Mouse (Mus musculus) lung, postnatal 0 days (tissue): ENCODE data around the gene Rapgef6. TPM values are rescaled to one million over a fixed set of nuclear protein-coding genes. Genes with fewer than 3 reads are reported as not detected.

Experiments used
- ATAC-seq: fragments of 200-750 bp; cut with Nextera tagmentation; 2 replicates; pipeline ENCODE4 v1.8.0; 2017; ENCODE audit warnings: moderate library complexity
- DNase-seq: peaks from one replicate; pipeline ENCODE4 v3.0.0-alpha.2; 2016; ENCODE audit warnings: low spot score
- H3K27ac ChIP-seq: fragments of 300-500 bp; sonication (generic); 2 replicates; pipeline ENCODE4 v1.5.1; 2014; ENCODE audit warnings: antibody characterized with exemption, mild to moderate bottlenecking, low read length, mixed read lengths
- H3K27me3 ChIP-seq: fragments of 300-500 bp; sonication (generic); replicated peaks from 2 replicates; pipeline ENCODE4 v1.6.1; 2014; ENCODE audit warnings: low read length, mixed read lengths; ENCODE audit not compliant: insufficient read depth
- H3K36me3 ChIP-seq: fragments of 300-500 bp; sonication (generic); 2 replicates; pipeline ENCODE4 v1.6.1; 2014; ENCODE audit warnings: low read length, mixed read lengths; ENCODE audit not compliant: insufficient read depth
- H3K4me1 ChIP-seq: fragments of 300-500 bp; sonication (generic); 2 replicates; pipeline ENCODE4 v1.6.1; 2014; ENCODE audit warnings: antibody characterized with exemption, low read depth, low read length, mixed read lengths; ENCODE audit not compliant: insufficient read depth
- H3K4me2 ChIP-seq: fragments of 300-500 bp; sonication (generic); replicated peaks from 2 replicates; pipeline ENCODE4 v1.6.1; 2014; ENCODE audit warnings: low read depth, mild to moderate bottlenecking, low read length, moderate library complexity, mixed read lengths
- H3K4me3 ChIP-seq: fragments of 300-500 bp; sonication (generic); 2 replicates; pipeline ENCODE4 v1.5.1; 2014; ENCODE audit warnings: low read depth, low read length
- H3K9ac ChIP-seq: fragments of 300-500 bp; sonication (generic); replicated peaks from 2 replicates; pipeline ENCODE4 v1.6.1; 2014; ENCODE audit warnings: low read depth, mild to moderate bottlenecking
- H3K9me3 ChIP-seq: fragments of 300-500 bp; sonication (generic); 2 replicates; pipeline ENCODE4 v1.6.1; 2016; ENCODE audit warnings: low read length, mixed read lengths
- CTCF ChIP-seq: IDR thresholded peaks from 2 replicates; pipeline ENCODE4 v1.5.1; 2016; ENCODE audit warnings: antibody characterized with exemption, mild to moderate bottlenecking
- EP300 ChIP-seq: IDR thresholded peaks from 2 replicates; pipeline ENCODE4 v1.6.1; 2016; ENCODE audit warnings: antibody characterized with exemption, mild to moderate bottlenecking, control low read depth
- WGBS: fragments of 180-500 bp; shearing (Covaris S2); extraction: QIAGEN DNeasy Blood & Tissue Kit; methylation state at CpG from one replicate; pipeline ENCODE4 v1.1.7; 2014; 5-methylcytosine and 5-hydroxymethylcytosine counted together
- polyA plus RNA-seq: library from polyadenylated mRNA; unstranded; fragments of >200 nt; fragmentation: Nextera tagmentation; extraction: Ambion mirVana; gene quantifications from 2 replicates; pipeline ENCODE4 v1.2.1, GENCODE M21; 2015

The Rapgef6 gene
- polyA plus RNA-seq = 28.3 and 30.1 TPM in 2 replicates

- H3K27me3 ChIP-seq = no peaks in the 10 kb centered on the region
- no peaks in the 10 kb centered on the region for H3K36me3 ChIP-seq
- peaks cover 3% of the 10 kb centered on the region; the same call in 1 of the 2 replicates for H3K4me1 ChIP-seq
- H3K4me3 ChIP-seq = peak within 1 kb of the TSS; percentile 58
- no peak for TF ChIP-seq CTCF
- peak; percentile 62 for TF ChIP-seq EP300
- peak within 1 kb of the TSS; percentile 77 for H3K4me2 ChIP-seq
- H3K9ac ChIP-seq = peak within 1 kb of the TSS; percentile 83
- H3K9me3 ChIP-seq = no peaks in the 10 kb centered on the region
- WGBS = under 1% methylated on average over 73 of the region's 73 CpGs
- peak within 1 kb of the TSS; percentile 99 for H3K27ac ChIP-seq
- ATAC-seq (peak; percentile 97), DNase-seq (peak; percentile 99)
Measured at GRCm38 (mm10) chr11:54522529-54523430, at the start of gene Rapgef6. Gene Rapgef6, plus strand, starts transcription at chr11:54522847.

GRCm38 (mm10) chr11:54478414-54478813 lies 44.2 kb upstream of the Rapgef6 start:
- no peak overlapping the region for H3K27ac ChIP-seq
- H3K4me2 ChIP-seq = no peak overlapping the region
- DNase-seq (peak; percentile 24), ATAC-seq (no peak)
- 0 out of 2 replicates have a peak, but pooled peaks cover 4% of the 10 kb centered on the region for H3K36me3 ChIP-seq
- no peaks in the 10 kb centered on the region for H3K9me3 ChIP-seq
- no peaks in the 10 kb centered on the region for H3K4me1 ChIP-seq
- no peak overlapping the region for H3K9ac ChIP-seq
- H3K4me3 ChIP-seq = no peak overlapping the region
- 92% methylated on average over 1 of the region's 1 CpGs for WGBS
- TF ChIP-seq EP300 = no peak
- peak; percentile 73 for TF ChIP-seq CTCF
- H3K27me3 ChIP-seq = no peaks in the 10 kb centered on the region

- Histone ChIP-seq H3K36me3 (no peaks in the 10 kb centered on the region; the same call in 1 of the 2 replicates), H3K27ac (no peak overlapping the region), H3K4me3 (no peak overlapping the region), H3K4me2 (no peak overlapping the region), H3K9me3 (no peaks in the 10 kb centered on the region), H3K27me3 (no peaks in the 10 kb centered on the region), H3K4me1 (no peaks in the 10 kb centered on the region), H3K9ac (no peak overlapping the region)
- DNase-seq (peak; percentile 21), ATAC-seq (no peak)
- WGBS = 82% methylated on average over 3 of the region's 3 CpGs
- TF ChIP-seq EP300 (no peak), CTCF (no peak)
Measured at GRCm38 (mm10) chr11:54486041-54486440, 36.6 kb upstream of the Rapgef6 start.

DNA sequence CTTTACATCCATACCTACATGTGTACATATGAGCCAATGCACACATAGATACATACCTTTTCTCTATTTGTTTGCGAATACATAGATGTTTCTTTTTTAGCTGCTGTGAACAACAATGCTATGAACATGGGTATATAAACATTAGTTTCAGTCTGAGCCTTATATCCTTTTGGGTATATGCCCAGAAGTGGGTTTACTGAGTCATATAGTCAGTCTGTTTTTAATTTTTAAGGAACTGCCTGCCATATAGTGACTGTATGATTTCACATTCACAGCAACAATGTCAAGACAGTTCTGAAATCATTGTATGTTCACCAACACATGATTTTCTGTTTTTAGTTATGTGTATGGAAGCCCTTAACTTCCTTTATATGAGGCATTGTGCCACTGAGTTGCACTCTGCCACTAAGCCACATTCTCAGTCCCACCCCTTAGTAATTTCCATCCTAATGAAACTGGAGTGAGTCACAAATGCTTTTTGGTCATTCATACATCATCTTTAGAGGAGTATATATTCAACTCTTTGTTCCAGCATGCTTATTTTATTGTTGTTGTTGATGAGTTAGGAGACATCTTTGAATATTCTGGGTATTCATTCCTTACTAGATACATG lies 30.6 kb upstream of the Rapgef6 start:
- Histone ChIP-seq H3K9me3 (no peaks in the 10 kb centered on the region), H3K4me2 (no peak overlapping the region), H3K27ac (no peak overlapping the region), H3K9ac (no peak overlapping the region), H3K27me3 (no peaks in the 10 kb centered on the region), H3K4me3 (no peak overlapping the region), H3K4me1 (no peaks in the 10 kb centered on the region), H3K36me3 (peaks cover 3% of the 10 kb centered on the region)
- DNase-seq = peak; percentile 9
- TF ChIP-seq EP300 (no peak), CTCF (no peak)
- no peak; the same call in 1 of the 2 replicates for ATAC-seq
- 84% methylated on average over 1 of the region's 1 CpGs for WGBS

DNA sequence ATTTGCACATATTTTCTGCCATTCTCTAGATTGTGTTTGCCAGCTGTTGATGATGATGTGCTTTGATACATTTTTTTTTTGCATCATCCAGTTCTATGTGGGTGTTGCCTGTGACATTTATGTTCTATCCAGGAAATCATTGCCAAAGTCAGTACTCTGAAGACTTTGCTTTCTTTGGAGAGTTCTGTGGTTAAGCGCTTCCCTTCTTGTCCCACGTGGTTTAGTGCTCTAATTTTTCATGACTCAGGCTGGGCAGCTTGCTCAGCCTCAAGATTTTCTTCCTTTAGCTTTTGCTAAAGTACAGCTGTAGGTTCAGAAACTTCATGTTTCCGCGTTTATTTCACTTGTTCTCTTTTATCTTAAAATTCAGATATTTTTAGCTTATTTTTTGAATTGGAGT lies 30.1 kb upstream of the Rapgef6 start:
- H3K4me2 ChIP-seq = no peak overlapping the region
- H3K27me3 ChIP-seq = no peaks in the 10 kb centered on the region
- 82% methylated on average over 4 of the region's 4 CpGs for WGBS
- H3K36me3 ChIP-seq = peaks cover 3% of the 10 kb centered on the region
- no peak overlapping the region for H3K27ac ChIP-seq
- no peak overlapping the region for H3K9ac ChIP-seq
- TF ChIP-seq EP300 (no peak), CTCF (no peak)
- H3K9me3 ChIP-seq = no peaks in the 10 kb centered on the region
- no peaks in the 10 kb centered on the region for H3K4me1 ChIP-seq
- no peak for ATAC-seq
- H3K4me3 ChIP-seq = no peak overlapping the region
- DNase-seq = peak; percentile 32

DNA sequence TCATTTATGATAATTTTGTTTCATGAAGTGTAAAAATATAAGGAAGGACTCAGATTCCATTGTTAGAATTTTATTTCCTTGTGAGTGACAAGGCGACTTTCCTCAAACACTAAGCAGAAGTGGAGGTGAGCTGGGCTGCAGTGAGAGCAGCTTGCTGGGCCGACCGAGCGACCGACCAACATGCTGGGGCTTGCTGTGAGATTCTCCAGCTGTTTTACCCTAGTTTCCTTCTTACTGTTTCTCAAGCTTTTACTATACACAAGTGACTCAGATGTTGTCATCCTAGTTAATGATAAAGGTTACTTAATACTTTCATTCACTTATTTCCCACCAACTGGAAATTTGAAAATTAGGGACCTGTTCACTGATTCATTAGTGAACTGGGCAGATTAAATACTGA lies 22.8 kb upstream of the Rapgef6 start:
- Histone ChIP-seq H3K4me3 (no peak overlapping the region), H3K36me3 (peaks cover 23% of the 10 kb centered on the region; the same call in 1 of the 2 replicates), H3K4me2 (no peak overlapping the region), H3K27ac (no peak overlapping the region), H3K9me3 (no peaks in the 10 kb centered on the region), H3K4me1 (no peaks in the 10 kb centered on the region), H3K27me3 (no peaks in the 10 kb centered on the region), H3K9ac (no peak overlapping the region)
- 82% methylated on average over 5 of the region's 5 CpGs for WGBS
- no peak for TF ChIP-seq EP300
- no peak for TF ChIP-seq CTCF
- ATAC-seq (no peak), DNase-seq (peak; percentile 8)
